Mouse (Mus musculus) kidney, postnatal 10 days (tissue): Measurements from ENCODE around the gene Fam207a.

Experiments used
- DNase-seq: peaks from one replicate; pipeline ENCODE4 v3.0.0; 2021; ENCODE audit warnings: mixed read lengths

The Fam207a gene

GRCm38 (mm10) chr10:77450159-77450464 lies 65.5 kb downstream of the Fam207a start:
- DNase-seq: no peak

DNA sequence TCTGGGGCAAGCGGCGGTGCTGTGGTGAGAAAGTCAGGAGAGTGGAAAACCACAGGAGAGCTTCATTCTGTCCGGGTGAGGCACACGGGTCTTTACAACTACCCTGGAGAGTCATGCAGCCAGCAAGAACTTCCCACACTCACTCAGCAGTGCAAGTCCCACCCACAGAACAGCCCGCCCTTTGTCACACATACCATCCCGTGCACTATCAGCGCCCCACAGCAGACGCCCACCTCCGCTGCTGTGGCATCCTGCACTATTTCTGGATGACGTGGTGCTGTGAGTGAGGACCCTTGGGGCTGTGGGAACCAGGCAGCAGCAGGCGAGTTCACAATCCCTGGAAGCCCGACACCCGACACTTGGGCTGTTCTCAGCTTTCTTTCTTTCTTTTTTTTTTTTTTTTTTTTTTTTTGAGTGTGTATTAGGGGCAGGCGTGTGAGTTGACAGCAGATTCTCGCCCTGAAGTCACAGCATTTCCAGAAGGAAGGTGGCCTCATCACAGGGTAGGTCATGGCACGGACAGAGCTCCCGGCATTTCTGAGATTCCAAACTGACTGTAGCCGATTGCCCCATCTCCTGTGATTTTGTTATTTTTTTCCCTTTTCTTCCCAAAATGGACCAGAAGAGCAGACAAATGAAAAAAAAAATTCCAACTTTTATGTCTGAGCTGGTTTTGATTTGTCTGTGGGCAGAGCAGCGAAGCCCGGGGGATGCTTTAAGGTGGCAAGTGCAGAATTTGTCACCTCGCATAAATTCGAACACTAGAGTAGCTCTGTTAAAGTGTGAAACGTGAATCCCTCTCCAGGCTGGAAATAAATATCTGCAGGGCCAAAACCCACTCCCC lies 66.0 kb downstream of the Fam207a start:
- peak; percentile 21 for DNase-seq

GRCm38 (mm10) chr10:77448698-77449247 lies 66.8 kb downstream of the Fam207a start:
- DNase-seq: no peak

DNA sequence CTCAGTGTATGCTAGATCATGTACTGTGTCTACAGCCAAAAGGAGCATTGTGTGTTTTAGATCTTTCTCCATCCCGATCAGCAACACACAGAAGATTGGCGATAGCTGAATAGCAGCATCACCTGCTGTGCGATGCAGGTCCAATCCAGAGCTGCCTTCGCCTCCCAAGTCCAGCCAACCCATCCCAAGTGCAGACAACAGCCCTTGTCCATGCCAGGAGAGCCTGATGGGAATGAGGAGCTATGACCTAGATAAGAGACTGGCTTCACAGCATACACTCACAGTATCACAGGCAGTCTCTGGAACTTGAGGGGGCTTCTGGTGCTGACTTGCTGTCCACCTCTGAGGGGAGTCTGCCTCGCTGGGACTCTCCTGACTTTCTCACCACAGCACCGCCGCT lies 67.4 kb downstream of the Fam207a start:
- DNase-seq: no peak

DNA sequence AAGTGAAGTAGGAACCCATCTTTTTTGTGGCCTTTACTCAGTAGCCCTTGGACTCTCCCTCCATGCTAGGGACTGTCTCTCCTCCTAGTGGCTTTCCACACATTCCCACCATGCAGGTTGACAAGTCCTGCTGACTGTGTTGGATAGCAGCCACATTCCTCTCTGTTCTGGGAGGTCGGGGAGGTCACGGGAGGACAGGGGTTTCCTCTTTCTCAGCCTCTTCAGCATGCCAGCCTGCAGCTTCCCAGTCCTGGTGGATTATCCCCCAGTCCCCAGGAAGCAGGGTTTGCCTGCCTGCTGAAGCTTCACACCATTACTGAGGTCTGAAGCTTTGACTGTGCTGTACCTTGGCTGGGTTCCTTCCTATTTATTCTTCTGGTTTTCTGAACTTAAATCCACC lies 67.8 kb downstream of the Fam207a start:
- peak; percentile 52 for DNase-seq

GRCm38 (mm10) chr10:77442250-77442649 lies 73.3 kb downstream of the Fam207a start:
- DNase-seq: no peak

- DNase-seq: no peak
Observed at GRCm38 (mm10) chr10:77441812-77442211, 73.8 kb downstream of the Fam207a start.

DNA sequence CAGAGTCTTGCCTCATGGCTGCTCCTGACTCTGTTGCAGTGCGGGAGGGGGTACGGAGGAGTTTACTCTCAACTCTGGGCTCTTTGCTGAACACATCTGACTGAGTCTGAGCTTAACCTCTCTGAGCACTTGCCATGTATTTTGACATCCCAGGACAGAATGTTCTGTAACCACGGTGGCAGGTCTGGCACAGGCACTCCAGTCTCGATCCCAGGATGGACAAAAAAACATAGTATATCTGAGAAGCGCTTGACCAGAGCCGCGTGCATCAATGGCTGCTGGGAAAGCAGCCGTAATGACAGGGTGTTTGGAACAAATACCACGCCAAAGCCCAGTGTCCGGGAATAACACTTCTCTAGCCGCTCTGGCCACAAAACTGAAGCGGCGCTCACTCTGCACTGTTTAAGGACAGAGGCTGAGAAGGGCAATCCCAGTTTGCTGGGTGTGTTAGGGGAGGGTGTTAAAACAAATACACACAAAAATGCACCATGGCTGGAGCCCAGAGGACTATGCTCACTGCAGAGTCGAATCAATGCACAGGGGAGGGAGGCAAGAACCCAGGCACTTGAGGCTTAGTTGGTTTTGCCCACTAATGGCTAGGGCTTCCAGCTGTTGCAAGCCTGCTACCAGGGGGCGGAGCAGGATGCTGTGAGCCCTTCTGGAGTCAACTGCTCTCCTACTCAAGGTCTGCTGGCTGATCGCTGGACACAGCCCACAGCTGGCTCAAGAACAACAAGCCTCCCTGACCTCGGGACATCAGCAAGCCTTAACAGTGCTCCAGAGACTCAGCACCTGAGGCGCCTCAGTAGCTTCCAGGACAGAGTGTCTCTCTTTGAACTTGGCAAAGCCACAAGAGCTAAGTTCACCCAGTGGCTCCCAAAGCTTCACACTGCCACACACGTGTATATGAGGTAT lies 74.5 kb downstream of the Fam207a start:
- peak; percentile 42 for DNase-seq

DNA sequence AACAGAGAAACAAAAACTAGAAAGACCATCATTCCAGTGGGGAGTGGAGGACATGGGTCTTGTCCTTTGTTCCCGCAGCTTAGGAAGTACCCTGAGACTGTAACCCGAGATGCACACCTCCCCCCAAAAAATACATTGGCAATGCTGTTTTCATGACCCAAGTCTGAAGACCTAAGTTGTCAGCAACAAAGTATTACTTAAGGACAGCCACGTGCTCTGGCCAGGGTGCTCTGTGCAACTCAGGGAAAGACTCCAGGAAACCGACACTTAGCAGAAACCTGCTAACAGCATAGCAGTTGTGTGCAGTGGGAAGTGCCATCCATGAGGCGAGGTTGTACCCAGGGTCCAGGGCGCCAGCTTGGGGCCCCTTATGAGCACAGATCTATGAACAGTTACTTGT lies 75.3 kb downstream of the Fam207a start:
- no peak for DNase-seq

GRCm38 (mm10) chr10:77439026-77439425 lies 76.6 kb downstream of the Fam207a start:
- DNase-seq: no peak

- no peak for DNase-seq
Observed at GRCm38 (mm10) chr10:77438021-77438420, 77.6 kb downstream of the Fam207a start.
